Mouse (Mus musculus) adrenal gland, adult 8-10 months (tissue): ENCODE results near the gene H2al1o. TPM values are rescaled to one million over a fixed set of nuclear protein-coding genes. Genes with fewer than 3 reads are reported as not detected.
"Not testable (repeated sequence)": the region's sequence is repeated elsewhere in the genome, so short reads cannot be mapped to it uniquely, and the experiment has no call there.

Experiments used
- DNase-seq: peaks from one replicate; pipeline ENCODE4 v3.0.0; 2022
- total RNA-seq, 4 experiments: library from RNA; stranded (reverse); gene quantifications; 2 replicates each; pipeline ENCODE4 v1.2.4; 2022

The H2al1o gene
- not detected for total RNA-seq

DNA sequence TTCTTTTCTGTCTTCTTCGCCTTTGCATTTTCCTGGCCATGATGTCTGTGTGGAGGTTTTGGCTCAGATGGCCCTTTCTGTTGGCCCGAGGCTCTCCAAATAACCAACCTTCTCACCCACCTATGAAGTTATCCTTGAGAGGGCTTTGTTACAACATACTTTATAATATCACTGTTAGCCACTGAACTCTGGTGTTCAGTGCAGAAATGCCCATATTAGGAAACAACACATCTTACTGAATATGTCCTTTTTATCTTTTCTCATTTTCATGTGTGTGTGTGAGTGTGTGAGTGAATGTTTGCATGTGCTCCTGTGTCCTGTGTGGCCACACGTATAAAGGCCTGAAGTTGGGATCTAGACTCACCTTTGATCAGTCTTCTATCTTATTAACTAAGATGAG is at the start of gene H2al1o:
Gene H2al1o, minus strand, starts transcription at position 101 of the 400 bp plus-strand sequence.
- DNase-seq = not testable (repeated sequence)

DNA sequence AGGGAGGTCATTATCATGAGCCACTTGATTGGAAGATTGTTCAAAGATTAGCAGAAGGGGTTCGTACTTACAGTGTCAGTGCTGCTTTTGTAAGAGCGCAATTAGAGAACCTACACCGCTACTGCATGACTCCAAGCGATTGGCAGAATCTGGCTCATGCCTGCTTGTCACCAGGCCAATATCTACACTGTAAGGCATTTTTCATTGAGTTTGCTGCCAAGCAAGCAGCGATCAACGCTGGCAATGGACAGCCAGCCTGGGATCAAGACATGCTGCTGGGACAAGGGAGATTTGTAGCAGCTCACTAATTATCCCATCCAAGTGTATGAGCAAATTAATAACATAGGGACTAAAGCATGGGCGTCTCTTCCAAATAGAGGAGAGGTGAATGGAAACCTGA is 25.8 kb upstream of the H2al1o start:
- DNase-seq = not testable (repeated sequence)

DNA sequence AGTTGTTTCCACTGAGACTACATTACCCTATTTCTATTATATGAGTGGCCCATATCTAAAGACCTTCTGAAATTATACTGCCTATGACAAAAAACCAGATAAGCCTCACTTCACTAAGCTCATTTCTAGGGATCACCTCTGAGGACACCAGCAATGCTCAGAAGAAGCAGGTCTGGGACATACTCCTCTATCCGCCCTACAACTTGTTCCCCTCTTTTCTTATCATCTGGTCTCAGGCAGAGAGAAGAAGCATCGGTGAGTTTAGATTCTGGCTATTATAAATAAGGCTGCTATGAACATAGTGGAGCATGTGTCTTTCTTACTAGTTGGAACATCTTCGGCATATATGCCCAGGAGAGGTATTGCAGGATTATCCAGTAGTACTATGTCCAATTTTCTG is 35.3 kb downstream of the H2al1o start:
- DNase-seq = no peak

Other genes with a start within 250 kb of the H2al1o start
- not detected for gene H2al1k, start 221.8 kb downstream of the H2al1o start, total RNA-seq
- gene Cybb, start 84.6 kb downstream of the H2al1o start, total RNA-seq = 10 to 100 TPM; 22.3 to 30.8 (median 27.1) TPM
- 100 to 1,000 TPM; 124 to 161 (median 148) TPM for gene Dynlt3, start 90.6 kb upstream of the H2al1o start, total RNA-seq